ENCODE assay signal across 10 mouse cellular contexts in genomic region chr1:25107500-25108101, GRCm38 (mm10).
DNase-seq lines count a peak whose midpoint lies in the region; ATAC-seq lines count a peak whose summit lies in the region.
"Had no signal": no experiment of that assay in that cellular context is flagged by ENCODE, and none has a peak within 500 bp of the region (broad histone marks: within the 10 kb centered on the region; RNA-seq: fewer than 3 reads in every experiment).

No protein-coding gene starts in this region.

- H3K9ac ChIP-seq in forebrain, embryonic 15.5 days (replicated peaks): no peak overlapping the region
- H3K9ac ChIP-seq in midbrain, embryonic 13.5 days (replicated peaks): no peak overlapping the region
- H3K9ac ChIP-seq: liver, embryonic 13.5 days; stomach, embryonic 15.5 days had no signal

- DNase-seq in layer of hippocampus, adult 9-11 months: peak; percentile 48
- no peak for DNase-seq in layer of hippocampus, adult 8-10 months (ENCODE audit: low spot score in 2 of 2)
- DNase-seq in brain, adult 2 months (ENCODE audit: low read depth, low spot score): peak; percentile 89
- no peak for DNase-seq in cerebellum, adult 9-11 months
- DNase-seq in T-cell, adult 2 months (ENCODE audit: low spot score): no peak
- DNase-seq: liver, embryonic 13.5 days had no signal

- 28% methylated on average over 3 of the region's 3 CpGs for WGBS in forebrain, embryonic 15.5 days
- WGBS in midbrain, embryonic 13.5 days: 17% methylated on average over 3 of the region's 3 CpGs

- H3K4me3 ChIP-seq in forebrain, embryonic 15.5 days: no peak overlapping the region
- H3K4me3 ChIP-seq in midbrain, embryonic 13.5 days (replicated peaks): no peak overlapping the region
- H3K4me3 ChIP-seq: liver, embryonic 13.5 days; stomach, embryonic 15.5 days had no signal

- peak; percentile 77 for ATAC-seq in forebrain, embryonic 15.5 days (replicated peaks)
- peak; percentile 84 for ATAC-seq in midbrain, embryonic 13.5 days
- ATAC-seq: CD4-positive, CD25-positive, alpha-beta regulatory T cell, adult 4 months had no signal

- no peaks in the 10 kb centered on the region for H3K36me3 ChIP-seq in forebrain, embryonic 15.5 days
- H3K36me3 ChIP-seq in midbrain, embryonic 13.5 days: 0 out of 2 replicates have a peak, but pooled peaks cover 2% of the 10 kb centered on the region
- H3K36me3 ChIP-seq: liver, embryonic 13.5 days; stomach, embryonic 15.5 days had no signal

- no peaks in the 10 kb centered on the region for H3K9me3 ChIP-seq in forebrain, embryonic 15.5 days
- no peaks in the 10 kb centered on the region for H3K9me3 ChIP-seq in midbrain, embryonic 13.5 days
- H3K9me3 ChIP-seq: liver, embryonic 13.5 days; stomach, embryonic 15.5 days had no signal

- H3K27me3 ChIP-seq in forebrain, embryonic 15.5 days: no peaks in the 10 kb centered on the region
- no peaks in the 10 kb centered on the region for H3K27me3 ChIP-seq in midbrain, embryonic 13.5 days
- H3K27me3 ChIP-seq: liver, embryonic 13.5 days; stomach, embryonic 15.5 days had no signal

- H3K4me1 ChIP-seq in forebrain, embryonic 15.5 days: peaks cover 23% of the 10 kb centered on the region
- peaks cover 18% of the 10 kb centered on the region for H3K4me1 ChIP-seq in midbrain, embryonic 13.5 days (replicated peaks)
- H3K4me1 ChIP-seq: liver, embryonic 13.5 days; stomach, embryonic 15.5 days had no signal

- H3K27ac ChIP-seq in forebrain, embryonic 15.5 days (replicated peaks): peak overlapping the region; percentile 79
- peak overlapping the region; percentile 76 for H3K27ac ChIP-seq in midbrain, embryonic 13.5 days
- H3K27ac ChIP-seq: liver, embryonic 13.5 days; stomach, embryonic 15.5 days had no signal

- H3K4me2 ChIP-seq in forebrain, embryonic 15.5 days (replicated peaks): no peak overlapping the region
- no peak overlapping the region for H3K4me2 ChIP-seq in midbrain, embryonic 13.5 days (replicated peaks)
- H3K4me2 ChIP-seq: liver, embryonic 13.5 days; stomach, embryonic 15.5 days had no signal

Comparison
In these comparisons a context has a peak if more than half of its experiments do, and no peak if none do; other contexts are left out.
1. DNase-seq: peak in layer of hippocampus, adult 9-11 months (single experiment) and brain, adult 2 months (single experiment); none in layer of hippocampus, adult 8-10 months (0 of 2), cerebellum, adult 9-11 months (single experiment) and T-cell, adult 2 months (single experiment).